ENCODE assay signal across 8 mouse cellular contexts in genomic region chr7:29768090-29768900, GRCm38 (mm10). TPM values are rescaled to one million over a fixed set of nuclear protein-coding genes. Genes with fewer than 3 reads are reported as not detected.
DNase-seq lines count a peak whose midpoint lies in the region; ATAC-seq and TF ChIP-seq lines count a peak whose summit lies in the region.

Zfp84 (plus strand) TSS chr7:29768552.

- peaks cover 4% of the 10 kb centered on the region; the same call in 1 of the 2 replicates for H3K4me1 ChIP-seq in cerebellum, adult 2 months (ENCODE audit: control insufficient read depth, insufficient read depth, low read length)
- H3K4me1 ChIP-seq in lung, embryonic 16.5 days (replicated peaks; ENCODE audit: control insufficient read depth, insufficient read depth, low read length) = peaks cover 10% of the 10 kb centered on the region

- H3K27me3 ChIP-seq in cerebellum, adult 2 months (ENCODE audit: control insufficient read depth, insufficient read depth, low read length) = no peaks in the 10 kb centered on the region
- no peaks in the 10 kb centered on the region for H3K27me3 ChIP-seq in lung, embryonic 16.5 days (ENCODE audit: control insufficient read depth, insufficient read depth, low read depth, low read length)

- peak within 1 kb of the TSS; percentile 69 for H3K4me2 ChIP-seq in lung, embryonic 16.5 days (ENCODE audit: low read depth, low read length)

- peak; percentile 96 for ATAC-seq in hematopoietic stem cell, adult 5-6 weeks (replicated peaks in 1 of 2; ENCODE audit: insufficient read depth in 1 of 2, low FRiP score in 2 of 2, low TSS enrichment in 1 of 2, low read depth in 1 of 2, poor library complexity in 2 of 2, severe bottlenecking in 2 of 2)
- ATAC-seq in lung, embryonic 16.5 days (ENCODE audit: low read depth) = peak; percentile 97

- WGBS in cerebellum, adult 2 months = 0% methylated on average over 32 of the region's 32 CpGs
- WGBS in lung, embryonic 16.5 days = under 1% methylated on average over 32 of the region's 32 CpGs

- no peaks in the 10 kb centered on the region for H3K9me3 ChIP-seq in lung, embryonic 16.5 days (ENCODE audit: control insufficient read depth, low read length)

- H3K36me3 ChIP-seq in lung, embryonic 16.5 days (ENCODE audit: control insufficient read depth, insufficient read depth, low read length) = peaks cover 9% of the 10 kb centered on the region

- TF ChIP-seq CTCF in cerebellum, adult 2 months (IDR thresholded peaks at IDR 0.05; ENCODE audit: borderline replicate concordance, insufficient read depth, low read depth, low read length) = no peak

- H3K27ac ChIP-seq in cerebellum, adult 2 months (ENCODE audit: insufficient read depth, low read length) = peak within 1 kb of the TSS; percentile 45; the same call in 1 of the 2 replicates
- peak within 1 kb of the TSS; percentile 97 for H3K27ac ChIP-seq in lung, embryonic 16.5 days (ENCODE audit: low read length)

- H3K9ac ChIP-seq in lung, embryonic 16.5 days (ENCODE audit: low read length) = peak within 1 kb of the TSS; percentile 82

- H3K4me3 ChIP-seq in cerebellum, adult 2 months (replicated peaks; ENCODE audit: insufficient read depth, low read depth, low read length) = peak within 1 kb of the TSS; percentile 70
- H3K4me3 ChIP-seq in lung, embryonic 16.5 days (ENCODE audit: low read length) = peak within 1 kb of the TSS; percentile 83

- peak; percentile 94 for DNase-seq in MEL-GATA-1-ER (ENCODE audit: extremely low read depth, low read depth)
- peak; percentile 89 to 93 for DNase-seq in cerebellum, adult 2 months
- peak; percentile 91 for DNase-seq in forelimb bud, embryonic 11.5 days (ENCODE audit: low read depth, low spot score)
- DNase-seq in layer of hippocampus, adult 9-10 months (ENCODE audit: low spot score) = peak; percentile 94
- DNase-seq in ovary, postnatal 10 days (ENCODE audit: low spot score) = peak; percentile 52
- peak; percentile 81 to 82 for DNase-seq in thymus, postnatal 10 days (ENCODE audit: low spot score in 2 of 2)

- 0 out of 2 replicates have a peak, but pooled peaks have one; percentile 55 for TF ChIP-seq POLR2A in cerebellum, adult 2 months (IDR thresholded peaks at IDR 0.05; ENCODE audit: borderline replicate concordance, insufficient read depth, low read length)

RNA-seq across cellular contexts. Expression of gene Zfp84, which starts in this region (rescaled TPM):
- 11.1 and 12.3 TPM in 2 replicates for polyA plus RNA-seq in cerebellum, adult 2 months (2012; rRNA removed)
- total RNA-seq in hematopoietic stem cell, adult 5-6 weeks (2017) = 22.1 and 29.1 TPM in 2 replicates
- polyA plus RNA-seq in lung, embryonic 16.5 days (2015; fragmentation: Nextera tagmentation; extraction: Ambion mirVana) = 12.8 and 13.7 TPM in 2 replicates

Comparison
In these comparisons a context has a peak if more than half of its experiments do, and no peak if none do; other contexts are left out.
1. Peak in every context shown above with its lines: DNase-seq, ATAC-seq, H3K4me3 ChIP-seq and H3K27ac ChIP-seq.